Comparison of ENCODE assay signal across 7 mouse cellular contexts in the genomic region with DNA sequence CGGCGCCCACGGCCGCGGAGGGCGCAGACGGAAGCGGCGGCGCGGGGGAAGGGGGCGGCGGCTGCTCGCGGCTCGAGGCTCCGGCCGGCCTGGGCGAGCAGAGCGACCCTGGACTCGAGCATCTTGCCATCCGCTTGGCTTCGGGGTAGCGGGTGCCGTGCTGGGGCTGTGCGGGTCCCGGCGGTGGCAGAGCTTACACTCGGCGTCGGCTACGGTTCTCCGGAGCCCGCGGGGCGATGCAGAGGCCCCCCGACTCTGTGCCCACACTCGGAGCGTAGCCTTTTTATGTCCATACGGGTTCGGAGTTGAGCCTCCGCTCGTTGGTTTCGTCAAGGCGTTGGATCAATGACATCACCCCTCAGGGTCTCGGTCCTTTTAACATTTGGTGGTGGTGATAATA. TPM values are rescaled to one million over a fixed set of nuclear protein-coding genes. Genes with fewer than 3 reads are reported as not detected.
DNase-seq lines count a peak whose midpoint lies in the region; ATAC-seq and TF ChIP-seq lines count a peak whose summit lies in the region.

No protein-coding gene starts in this region.

- H3K36me3 ChIP-seq in lung, embryonic 16.5 days (ENCODE audit: control insufficient read depth, insufficient read depth, low read length), result peaks cover 28% of the 10 kb centered on the region
- peaks cover 37% of the 10 kb centered on the region for H3K36me3 ChIP-seq in embryonic facial prominence, embryonic 12.5 days
- peaks cover 25% of the 10 kb centered on the region for H3K36me3 ChIP-seq in hindbrain, postnatal 0 days (ENCODE audit: insufficient read depth, low read length)
- H3K36me3 ChIP-seq in myocyte (ENCODE audit: control insufficient read depth, insufficient read depth), result peaks cover 35% of the 10 kb centered on the region

- peaks cover 77% of the 10 kb centered on the region for H3K79me2 ChIP-seq in myocyte (ENCODE audit: control insufficient read depth, insufficient read depth)

- H3K27ac ChIP-seq in lung, embryonic 16.5 days (ENCODE audit: low read length), result peak overlapping the region; percentile 48
- H3K27ac ChIP-seq in embryonic facial prominence, embryonic 12.5 days, result peak overlapping the region; percentile 78
- peak overlapping the region; percentile 83 for H3K27ac ChIP-seq in hindbrain, postnatal 0 days

- H3K4me3 ChIP-seq in lung, embryonic 16.5 days (ENCODE audit: low read length), result peak overlapping the region; percentile 89
- peak overlapping the region; percentile 87 for H3K4me3 ChIP-seq in embryonic facial prominence, embryonic 12.5 days
- peak overlapping the region; percentile 96 for H3K4me3 ChIP-seq in hindbrain, postnatal 0 days (ENCODE audit: low read length)
- H3K4me3 ChIP-seq in myocyte, result peak overlapping the region; percentile 51

- H3K27me3 ChIP-seq in lung, embryonic 16.5 days (ENCODE audit: control insufficient read depth, insufficient read depth, low read depth, low read length), result no peaks in the 10 kb centered on the region
- no peaks in the 10 kb centered on the region for H3K27me3 ChIP-seq in embryonic facial prominence, embryonic 12.5 days
- H3K27me3 ChIP-seq in hindbrain, postnatal 0 days (ENCODE audit: insufficient read depth, low read length), result no peaks in the 10 kb centered on the region
- H3K27me3 ChIP-seq in myocyte (ENCODE audit: control insufficient read depth, insufficient read depth, insufficient read length), result no peaks in the 10 kb centered on the region

- H3K4me2 ChIP-seq in lung, embryonic 16.5 days (ENCODE audit: low read depth, low read length), result peak overlapping the region; percentile 74
- peak overlapping the region; percentile 81 for H3K4me2 ChIP-seq in embryonic facial prominence, embryonic 12.5 days (replicated peaks)
- peak overlapping the region; percentile 67 for H3K4me2 ChIP-seq in hindbrain, postnatal 0 days (ENCODE audit: low read depth, low read length)
- H3K4me2 ChIP-seq in myocyte (ENCODE audit: low read depth), result peak overlapping the region; percentile 96

- peak overlapping the region; percentile 97 for H3K9ac ChIP-seq in lung, embryonic 16.5 days (ENCODE audit: low read length)
- H3K9ac ChIP-seq in embryonic facial prominence, embryonic 12.5 days, result peak overlapping the region; percentile 91
- peak overlapping the region; percentile 97 for H3K9ac ChIP-seq in hindbrain, postnatal 0 days (replicated peaks; ENCODE audit: low read length)

- H3ac ChIP-seq in myocyte (ENCODE audit: control insufficient read depth, insufficient read length), result peak overlapping the region; percentile 85

- peak; percentile 30 for ATAC-seq in lung, embryonic 16.5 days (ENCODE audit: low read depth)
- ATAC-seq in embryonic facial prominence, embryonic 12.5 days (ENCODE audit: insufficient number of reproducible peaks, insufficient read depth, low FRiP score, low TSS enrichment), result peak; percentile 32; the same call in 1 of the 2 replicates
- peak; percentile 44 for ATAC-seq in hindbrain, postnatal 0 days

- no peak for DNase-seq in lung, postnatal 4 days
- DNase-seq in hindbrain, postnatal 0 days (ENCODE audit: low spot score), result peak; percentile 32
- no peak for DNase-seq in cerebellum, postnatal 14 days
- no peak for DNase-seq in thymus, postnatal 25 days

- no peak for TF ChIP-seq POLR2A in myocyte (IDR thresholded peaks at IDR 0.05; ENCODE audit: insufficient read length, low read depth)

- TF ChIP-seq CTCF in hindbrain, postnatal 0 days (IDR thresholded peaks at IDR 0.05; ENCODE audit: low read depth), result no peak

- peaks cover 33% of the 10 kb centered on the region for H3K4me1 ChIP-seq in lung, embryonic 16.5 days (replicated peaks; ENCODE audit: control insufficient read depth, insufficient read depth, low read length)
- peaks cover 27% of the 10 kb centered on the region for H3K4me1 ChIP-seq in embryonic facial prominence, embryonic 12.5 days
- peaks cover 7% of the 10 kb centered on the region; the same call in 1 of the 2 replicates for H3K4me1 ChIP-seq in hindbrain, postnatal 0 days (ENCODE audit: insufficient read depth, low read length)

- no peaks in the 10 kb centered on the region for H3K9me3 ChIP-seq in lung, embryonic 16.5 days (ENCODE audit: control insufficient read depth, low read length)
- no peaks in the 10 kb centered on the region for H3K9me3 ChIP-seq in embryonic facial prominence, embryonic 12.5 days
- no peaks in the 10 kb centered on the region for H3K9me3 ChIP-seq in hindbrain, postnatal 0 days (ENCODE audit: low read length)

- under 1% methylated on average over 33 of the region's 46 CpGs for WGBS in lung, embryonic 16.5 days
- WGBS in embryonic facial prominence, embryonic 12.5 days, result 0% methylated on average over 34 of the region's 46 CpGs
- WGBS in hindbrain, postnatal 0 days, result 1% methylated on average over 35 of the region's 46 CpGs

TF ChIP-seq in myocyte, 11 proteins besides CTCF, POLR2A, EP300 and RAD21:
- no peak for TF ChIP-seq TCF3 (IDR thresholded peaks at IDR 0.05; ENCODE audit: insufficient read length, low read depth)
- TF ChIP-seq USF1 (IDR thresholded peaks at IDR 0.05; ENCODE audit: low read depth), result no peak
- no peak for TF ChIP-seq POLR2AphosphoS2 (IDR thresholded peaks at IDR 0.05; ENCODE audit: insufficient read length, low read depth)
- no peak for TF ChIP-seq MAX (IDR thresholded peaks at IDR 0.05; ENCODE audit: low read depth)
- no peak for TF ChIP-seq MYOD1 (IDR thresholded peaks at IDR 0.05; ENCODE audit: control insufficient read depth in 1 of 3, insufficient read length in 2 of 3, low read depth in 2 of 3)
- no peak for TF ChIP-seq TCF12 (IDR thresholded peaks at IDR 0.05; ENCODE audit: insufficient read depth, poor library complexity, severe bottlenecking)
- no peak for TF ChIP-seq REST (IDR thresholded peaks at IDR 0.05; ENCODE audit: insufficient read depth, insufficient read length)
- TF ChIP-seq CEBPB (IDR thresholded peaks at IDR 0.05; ENCODE audit: insufficient read depth, poor library complexity, severe bottlenecking), result no peak
- TF ChIP-seq E2F4 (IDR thresholded peaks at IDR 0.05; ENCODE audit: insufficient read depth), result no peak
- no peak for TF ChIP-seq SRF (IDR thresholded peaks at IDR 0.05; ENCODE audit: control insufficient read depth, insufficient read length, low read depth)
- TF ChIP-seq MYOG (IDR thresholded peaks at IDR 0.05; ENCODE audit: control insufficient read depth in 1 of 3, insufficient read depth in 1 of 3, insufficient read length in 2 of 3, low read depth in 2 of 3), result no peak

RNA-seq across cellular contexts. Expression of gene Gcn1l1, which starts 0.3 kb away (rescaled TPM):
- 32.9 and 35.1 TPM in 2 replicates for polyA plus RNA-seq in lung, embryonic 16.5 days (2015; fragmentation: Nextera tagmentation; extraction: Ambion mirVana)
- polyA plus RNA-seq in embryonic facial prominence, embryonic 12.5 days (2016; fragmentation: Nextera tagmentation; extraction: Ambion mirVana), result 56.1 and 57.9 TPM in 2 replicates
- total RNA-seq in hindbrain, postnatal 0 days (2014; rRNA removed), result 73.4 and 81.7 TPM in 2 replicates
- 22.8 and 24.3 TPM in 2 replicates for polyA plus RNA-seq in hindbrain, postnatal 0 days (2015; fragmentation: Nextera tagmentation; extraction: Ambion mirVana)
- polyA plus RNA-seq in myocyte (2012; fragmentation: generic; extraction: Trizol), result 49.4 TPM

RNA-seq across cellular contexts. Expression of gene Rplp0, which starts 6.1 kb away (rescaled TPM):
- polyA plus RNA-seq in lung, embryonic 16.5 days (2015; fragmentation: Nextera tagmentation; extraction: Ambion mirVana), result 1,507 and 1,565 TPM in 2 replicates
- polyA plus RNA-seq in embryonic facial prominence, embryonic 12.5 days (2016; fragmentation: Nextera tagmentation; extraction: Ambion mirVana), result 1,232 and 1,233 TPM in 2 replicates
- total RNA-seq in hindbrain, postnatal 0 days (2014; rRNA removed), result 1,557 and 1,861 TPM in 2 replicates
- polyA plus RNA-seq in hindbrain, postnatal 0 days (2015; fragmentation: Nextera tagmentation; extraction: Ambion mirVana), result 786 and 796 TPM in 2 replicates
- 3,361 TPM for polyA plus RNA-seq in myocyte (2012; fragmentation: generic; extraction: Trizol)

RNA-seq across cellular contexts. Expression of gene Pxn, which starts 58.9 kb away (rescaled TPM):
- polyA plus RNA-seq in lung, embryonic 16.5 days (2015; fragmentation: Nextera tagmentation; extraction: Ambion mirVana), result 70.1 and 74.4 TPM in 2 replicates
- 46.8 and 47.1 TPM in 2 replicates for polyA plus RNA-seq in embryonic facial prominence, embryonic 12.5 days (2016; fragmentation: Nextera tagmentation; extraction: Ambion mirVana)
- total RNA-seq in hindbrain, postnatal 0 days (2014; rRNA removed), result 40.6 and 41.0 TPM in 2 replicates
- 16.8 and 18.0 TPM in 2 replicates for polyA plus RNA-seq in hindbrain, postnatal 0 days (2015; fragmentation: Nextera tagmentation; extraction: Ambion mirVana)
- polyA plus RNA-seq in myocyte (2012; fragmentation: generic; extraction: Trizol), result 120 TPM
